Mouse (Mus musculus) heart, embryonic 16.5 days (tissue): Measurements from ENCODE around the gene Fkbp2. TPM values are rescaled to one million over a fixed set of nuclear protein-coding genes. Genes with fewer than 3 reads are reported as not detected.

Source experiments
- ATAC-seq: fragments of 200-750 bp; cut with Nextera tagmentation; replicated peaks from 2 replicates; pipeline ENCODE4 v1.8.0; 2017; ENCODE audit warnings: moderate number of reproducible peaks; ENCODE audit not compliant: insufficient read depth, low FRiP score; ENCODE audit errors: extremely low read depth
- H3K27ac ChIP-seq: fragments of 300-500 bp; sonication (generic); 2 replicates; pipeline ENCODE4 v1.5.1; 2014; ENCODE audit warnings: mild to moderate bottlenecking, low read length, control low read depth, moderate library complexity
- H3K27me3 ChIP-seq: fragments of 300-500 bp; sonication (generic); 2 replicates; pipeline ENCODE4 v1.6.1; 2014; ENCODE audit warnings: low read length, mixed read lengths; ENCODE audit not compliant: control insufficient read depth, insufficient read depth
- H3K36me3 ChIP-seq: fragments of 300-500 bp; sonication (generic); 2 replicates; pipeline ENCODE4 v1.6.1; 2014; ENCODE audit not compliant: control insufficient read depth, insufficient read depth
- H3K4me1 ChIP-seq: fragments of 300-500 bp; sonication (generic); 2 replicates; pipeline ENCODE4 v1.6.1; 2014; ENCODE audit warnings: low read length, mixed read lengths; ENCODE audit not compliant: control insufficient read depth, insufficient read depth
- H3K4me2 ChIP-seq: fragments of 300-500 bp; sonication (generic); 2 replicates; pipeline ENCODE4 v1.6.1; 2014; ENCODE audit warnings: low read depth, mild to moderate bottlenecking, control low read depth, low read length
- H3K4me3 ChIP-seq: fragments of 300-500 bp; sonication (generic); 2 replicates; pipeline ENCODE4 v1.5.1; 2014; ENCODE audit warnings: mild to moderate bottlenecking, control low read depth, low read length
- H3K9ac ChIP-seq: fragments of 300-500 bp; sonication (generic); 2 replicates; pipeline ENCODE4 v1.6.1; 2014; ENCODE audit warnings: low read length, control low read depth
- H3K9me3 ChIP-seq: fragments of 300-500 bp; sonication (generic); replicated peaks from 2 replicates; pipeline ENCODE4 v1.6.1; 2016; ENCODE audit warnings: low read length; ENCODE audit not compliant: control insufficient read depth
- WGBS: fragments of 180-500 bp; shearing (Covaris S2); extraction: QIAGEN DNeasy Blood & Tissue Kit; methylation state at CpG from one replicate; pipeline ENCODE4 v1.1.7; 2014; 5-methylcytosine and 5-hydroxymethylcytosine counted together
- polyA plus RNA-seq: library from polyadenylated mRNA; unstranded; fragments of >200 nt; fragmentation: Nextera tagmentation; extraction: Ambion mirVana; gene quantifications from 2 replicates; pipeline ENCODE4 v1.2.1, GENCODE M21; 2015

Gene Fkbp2
- polyA plus RNA-seq, 1 experiment from 2014 or later, result 83.7 TPM

GRCm38 (mm10) chr19:6949951-6950350 lies 30.4 kb downstream of the Fkbp2 start:
- H3K4me3 ChIP-seq, result peak overlapping the region; percentile 86
- peaks cover 31% of the 10 kb centered on the region for H3K4me1 ChIP-seq
- no peak for ATAC-seq
- WGBS, result 56% methylated on average over 5 of the region's 5 CpGs
- 0 out of 2 replicates have a peak, but pooled peaks cover 4% of the 10 kb centered on the region for H3K36me3 ChIP-seq
- no peak overlapping the region; the same call in 1 of the 2 replicates for H3K27ac ChIP-seq
- H3K9me3 ChIP-seq, result no peaks in the 10 kb centered on the region
- no peaks in the 10 kb centered on the region for H3K27me3 ChIP-seq
- peak overlapping the region; percentile 85 for H3K4me2 ChIP-seq
- peak overlapping the region; percentile 89 for H3K9ac ChIP-seq

GRCm38 (mm10) chr19:6949532-6949931 lies 30.8 kb downstream of the Fkbp2 start:
- Histone ChIP-seq H3K9me3 (no peaks in the 10 kb centered on the region), H3K4me1 (peaks cover 27% of the 10 kb centered on the region), H3K4me2 (no peak overlapping the region), H3K36me3 (0 out of 2 replicates have a peak, but pooled peaks cover 2% of the 10 kb centered on the region), H3K27ac (no peak overlapping the region), H3K27me3 (no peaks in the 10 kb centered on the region), H3K9ac (no peak overlapping the region), H3K4me3 (no peak overlapping the region)
- WGBS, result 85% methylated on average over 5 of the region's 5 CpGs
- no peak for ATAC-seq

- H3K9ac ChIP-seq, result no peak overlapping the region
- H3K27me3 ChIP-seq, result no peaks in the 10 kb centered on the region
- 0 out of 2 replicates have a peak, but pooled peaks cover 2% of the 10 kb centered on the region for H3K36me3 ChIP-seq
- no peaks in the 10 kb centered on the region for H3K9me3 ChIP-seq
- no peak overlapping the region for H3K4me2 ChIP-seq
- ATAC-seq, result no peak
- H3K27ac ChIP-seq, result no peak overlapping the region
- H3K4me3 ChIP-seq, result no peak overlapping the region
- H3K4me1 ChIP-seq, result peaks cover 17% of the 10 kb centered on the region
- WGBS, result 77% methylated on average over 4 of the region's 4 CpGs
Observed at GRCm38 (mm10) chr19:6948186-6948585, 32.1 kb downstream of the Fkbp2 start.

- Histone ChIP-seq H3K9me3 (no peaks in the 10 kb centered on the region), H3K27me3 (no peaks in the 10 kb centered on the region), H3K4me2 (no peak overlapping the region), H3K4me3 (no peak overlapping the region), H3K9ac (no peak overlapping the region), H3K4me1 (peaks cover 17% of the 10 kb centered on the region), H3K27ac (no peak overlapping the region), H3K36me3 (0 out of 2 replicates have a peak, but pooled peaks cover 2% of the 10 kb centered on the region)
- 58% methylated on average over 4 of the region's 4 CpGs for WGBS
- no peak for ATAC-seq
Observed at GRCm38 (mm10) chr19:6947742-6948141, 32.6 kb downstream of the Fkbp2 start.

GRCm38 (mm10) chr19:6943709-6944108 lies 36.6 kb downstream of the Fkbp2 start:
- Histone ChIP-seq H3K4me3 (no peak overlapping the region), H3K27ac (no peak overlapping the region), H3K9ac (no peak overlapping the region), H3K36me3 (0 out of 2 replicates have a peak, but pooled peaks cover 2% of the 10 kb centered on the region), H3K4me2 (no peak overlapping the region), H3K9me3 (no peaks in the 10 kb centered on the region), H3K4me1 (peaks cover 18% of the 10 kb centered on the region), H3K27me3 (no peaks in the 10 kb centered on the region)
- 89% methylated on average over 6 of the region's 6 CpGs for WGBS
- no peak for ATAC-seq

- Histone ChIP-seq H3K4me2 (peak overlapping the region; percentile 91), H3K27me3 (no peaks in the 10 kb centered on the region), H3K9me3 (no peaks in the 10 kb centered on the region), H3K36me3 (0 out of 2 replicates have a peak, but pooled peaks cover 2% of the 10 kb centered on the region), H3K9ac (peak overlapping the region; percentile 95), H3K27ac (peak overlapping the region; percentile 98), H3K4me3 (peak overlapping the region; percentile 85), H3K4me1 (peaks cover 18% of the 10 kb centered on the region)
- 29% methylated on average over 5 of the region's 5 CpGs for WGBS
- no peak for ATAC-seq
Observed at GRCm38 (mm10) chr19:6942764-6943163, 37.5 kb downstream of the Fkbp2 start.

- peaks cover 18% of the 10 kb centered on the region for H3K4me1 ChIP-seq
- under 1% methylated on average over 27 of the region's 27 CpGs for WGBS
- H3K27me3 ChIP-seq, result no peaks in the 10 kb centered on the region
- H3K9ac ChIP-seq, result peak within 1 kb of the TSS; percentile 95
- H3K27ac ChIP-seq, result peak within 1 kb of the TSS; percentile 98
- H3K36me3 ChIP-seq, result 0 out of 2 replicates have a peak, but pooled peaks cover 2% of the 10 kb centered on the region
- H3K9me3 ChIP-seq, result no peaks in the 10 kb centered on the region
- peak; percentile 90 for ATAC-seq
- H3K4me3 ChIP-seq, result peak within 1 kb of the TSS; percentile 85
- H3K4me2 ChIP-seq, result peak within 1 kb of the TSS; percentile 91
Observed at GRCm38 (mm10) chr19:6942249-6942691, 38.0 kb downstream of the Fkbp2 start, which contains the start of gene Gpr137. Gene Gpr137 (minus strand): TSS chr19:6942480.

GRCm38 (mm10) chr19:6941372-6942248 lies 38.7 kb downstream of the Fkbp2 start, which contains the start of gene Bad:
Gene Bad (plus strand): TSS chr19:6941861.
- Histone ChIP-seq H3K36me3 (0 out of 2 replicates have a peak, but pooled peaks cover under 1% of the 10 kb centered on the region), H3K27me3 (no peaks in the 10 kb centered on the region), H3K4me2 (peak within 1 kb of the TSS; percentile 91)

More at GRCm38 (mm10) chr19:6941372-6942248, 38.7 kb downstream of the Fkbp2 start, which contains the start of gene Bad:
- H3K9me3 ChIP-seq, result no peaks in the 10 kb centered on the region
- peaks cover 18% of the 10 kb centered on the region for H3K4me1 ChIP-seq
- peak within 1 kb of the TSS; percentile 98 for H3K27ac ChIP-seq
- peak within 1 kb of the TSS; percentile 85 for H3K4me3 ChIP-seq
- WGBS, result under 1% methylated on average over 81 of the region's 83 CpGs
- ATAC-seq, result peak; percentile 86
- H3K9ac ChIP-seq, result peak within 1 kb of the TSS; percentile 95
